Mouse (Mus musculus) liver, embryonic 14.5 days (tissue): ENCODE measurements around the gene Smarce1. TPM values are rescaled to one million over a fixed set of nuclear protein-coding genes. Genes with fewer than 3 reads are reported as not detected.

Experiments used
- ATAC-seq: fragments of 200-750 bp; cut with Nextera tagmentation; 2 replicates; pipeline ENCODE4 v1.8.0; 2017; ENCODE audit warnings: moderate number of reproducible peaks, mild to moderate bottlenecking, moderate library complexity; ENCODE audit not compliant: insufficient read depth
- DNase-seq, 3 experiments: peaks; one replicate each; pipeline ENCODE4 v3.0.0-alpha.2; 2012 to 2013; ENCODE audit warnings: low read depth in 3 of 3, low spot score in 3 of 3
- H3K27ac ChIP-seq: fragments of 300-500 bp; sonication (generic); 2 replicates; pipeline ENCODE4 v1.5.1; 2014; ENCODE audit warnings: moderate library complexity, mild to moderate bottlenecking, control low read depth, inconsistent platforms
- H3K27me3 ChIP-seq: fragments of 300-500 bp; sonication (generic); 2 replicates; pipeline ENCODE4 v1.6.1; 2014; ENCODE audit warnings: mild to moderate bottlenecking, low read length, moderate library complexity; ENCODE audit not compliant: control insufficient read depth, insufficient read depth
- H3K36me3 ChIP-seq: fragments of 300-500 bp; sonication (generic); replicated peaks from 2 replicates; pipeline ENCODE4 v1.6.1; 2014; ENCODE audit warnings: low read depth; ENCODE audit not compliant: control insufficient read depth, insufficient read depth
- H3K4me1 ChIP-seq, 2 experiments: fragments of 200-500 bp in 1 of 2; fragments of 300-500 bp in 1 of 2; sonication (generic) in 1 of 2; replicated peaks; 2 replicates each; pipeline ENCODE4 v1.6.1; 2012 to 2014; ENCODE audit warnings: antibody characterized with exemption in 1 of 2, inconsistent platforms in 1 of 2, low read length in 1 of 2; ENCODE audit not compliant: control insufficient read depth in 2 of 2, insufficient read depth in 2 of 2
- H3K4me2 ChIP-seq: fragments of 300-500 bp; sonication (generic); 2 replicates; pipeline ENCODE4 v1.6.1; 2014; ENCODE audit warnings: low read depth, mild to moderate bottlenecking, control low read depth, moderate library complexity
- H3K4me3 ChIP-seq, 2 experiments: fragments of 200-500 bp in 1 of 2; fragments of 300-500 bp in 1 of 2; sonication (generic) in 1 of 2; 2 replicates each; pipeline ENCODE4 v1.5.1; 2012 to 2014; ENCODE audit warnings: low read depth in 2 of 2, low read length in 2 of 2, mild to moderate bottlenecking in 2 of 2, control low read depth in 1 of 2, inconsistent platforms in 1 of 2, moderate library complexity in 1 of 2; ENCODE audit not compliant: insufficient read depth in 1 of 2
- H3K9ac ChIP-seq: fragments of 300-500 bp; sonication (generic); replicated peaks from 2 replicates; pipeline ENCODE4 v1.6.1; 2014; ENCODE audit warnings: mild to moderate bottlenecking, control low read depth, moderate library complexity
- H3K9me3 ChIP-seq: fragments of 300-500 bp; sonication (generic); 2 replicates; pipeline ENCODE4 v1.6.1; 2016; ENCODE audit warnings: low read length, mixed read lengths; ENCODE audit not compliant: control insufficient read depth
- CTCF ChIP-seq: IDR thresholded peaks from 2 replicates; pipeline ENCODE4 v1.5.1; 2016; ENCODE audit warnings: antibody characterized with exemption, low read depth, control low read depth
- EP300 ChIP-seq: IDR thresholded peaks from 2 replicates; pipeline ENCODE4 v1.6.1; 2016; ENCODE audit warnings: antibody characterized with exemption, low read depth
- WGBS: fragments of 180-500 bp; shearing (Covaris S2); extraction: QIAGEN DNeasy Blood & Tissue Kit; methylation state at CpG from one replicate; pipeline ENCODE4 v1.1.7; 2014; ENCODE audit not compliant: insufficient replicate concordance; 5-methylcytosine and 5-hydroxymethylcytosine counted together
- polyA plus RNA-seq, 2 experiments: library from polyadenylated mRNA; depleted of rRNA in 1 of 2; stranded (reverse) in 1 of 2; unstranded in 1 of 2; fragments of >200 nt; fragmentation: Nextera tagmentation in 1 of 2; extraction: Ambion mirVana in 1 of 2; gene quantifications; 2 replicates each; pipeline versions ENCODE4 v1.2.1 to v1.2.3; 2012 to 2014

Gene Smarce1
- polyA plus RNA-seq (2012; rRNA removed) = 21.3 and 60.1 TPM in 2 replicates
- 53.5 and 58.8 TPM in 2 replicates for polyA plus RNA-seq (2014; fragmentation: Nextera tagmentation; extraction: Ambion mirVana)

DNA sequence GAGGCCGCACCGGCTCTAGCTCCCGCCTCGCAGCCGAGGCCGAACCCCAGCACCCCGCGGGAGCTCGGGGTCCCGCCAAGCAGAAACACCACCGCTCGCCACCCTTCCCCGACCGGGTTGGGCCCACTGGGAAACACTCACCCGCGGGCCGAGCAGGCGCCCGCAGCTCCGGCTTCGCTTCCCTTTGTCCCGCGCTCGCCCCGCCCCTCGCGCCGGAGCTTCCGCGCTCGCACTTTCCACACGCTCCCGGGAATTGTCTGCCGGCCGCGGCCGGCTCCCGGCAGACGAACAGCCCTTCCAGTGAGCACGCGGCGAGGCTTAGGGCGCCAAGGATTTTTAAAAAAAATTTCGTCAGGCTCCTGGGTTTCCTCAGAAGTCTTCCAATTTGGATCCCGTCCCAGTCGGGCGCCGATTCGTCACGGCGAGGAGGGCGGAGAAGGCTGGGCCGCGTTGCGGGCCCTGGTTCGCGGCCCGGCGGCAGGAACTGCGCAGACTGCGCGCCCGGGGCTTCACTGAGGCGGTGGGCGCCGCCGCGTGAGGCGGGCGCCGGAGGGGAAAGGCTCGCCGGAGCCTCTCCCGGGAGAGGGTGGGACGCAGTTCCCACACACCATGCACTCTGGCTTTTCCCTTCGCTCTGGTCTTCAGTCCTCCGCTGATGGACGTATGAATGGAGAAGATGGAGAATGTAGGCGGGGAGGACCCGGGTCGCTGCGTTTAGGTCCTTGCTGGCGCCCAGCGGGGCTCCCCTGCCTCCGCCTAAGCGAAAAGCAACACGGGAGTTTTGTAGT, at the start of gene Smarce1:
Smarce1 (minus strand) TSS at position 757 of the 788 bp plus-strand sequence.
- H3K4me3 ChIP-seq = peak within 1 kb of the TSS; percentile 76 to 91
- peak within 1 kb of the TSS; percentile 97 for H3K9ac ChIP-seq
- ATAC-seq (peak; percentile 85), DNase-seq (peak; percentile 52 to 57 (median 56))
- H3K36me3 ChIP-seq = peaks cover 16% of the 10 kb centered on the region
- under 1% methylated on average over 86 of the region's 87 CpGs for WGBS
- TF ChIP-seq CTCF = no peak
- TF ChIP-seq EP300 = no peak
- H3K4me1 ChIP-seq = peaks cover 20 to 29% of the 10 kb centered on the region in 2 experiments
- H3K9me3 ChIP-seq = no peaks in the 10 kb centered on the region
- H3K4me2 ChIP-seq = peak within 1 kb of the TSS; percentile 86
- peak within 1 kb of the TSS; percentile 62 for H3K27ac ChIP-seq
- H3K27me3 ChIP-seq = no peaks in the 10 kb centered on the region

DNA sequence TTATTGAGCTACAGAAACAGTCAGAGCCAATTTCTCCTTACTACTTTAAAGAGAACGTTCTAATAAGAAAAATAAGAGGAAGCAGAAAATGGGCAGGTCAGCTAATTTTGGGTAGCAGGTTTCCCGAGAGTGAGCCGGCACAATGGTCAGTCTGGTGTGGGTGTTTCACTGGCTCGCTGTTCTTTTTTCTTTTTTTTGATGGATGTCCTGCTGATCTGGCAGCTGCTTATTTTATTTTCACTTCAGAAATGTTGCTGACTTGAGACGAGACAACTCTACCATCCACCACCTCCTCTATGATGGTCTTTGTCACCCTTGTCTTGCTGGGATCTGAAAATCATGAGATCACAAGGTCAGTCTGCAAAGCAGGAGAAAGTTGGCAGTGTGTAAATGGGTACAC, 49.2 kb upstream of the Smarce1 start:
- DNase-seq (no peak), ATAC-seq (no peak)
- Histone ChIP-seq H3K9ac (no peak overlapping the region), H3K27me3 (no peaks in the 10 kb centered on the region), H3K4me1 (peaks cover 0 to 3% of the 10 kb centered on the region in 2 experiments; a peak in 2 of 4 replicates), H3K9me3 (no peaks in the 10 kb centered on the region), H3K27ac (no peak overlapping the region), H3K36me3 (no peaks in the 10 kb centered on the region), H3K4me3 (no peak overlapping the region), H3K4me2 (no peak overlapping the region)
- TF ChIP-seq CTCF = no peak
- TF ChIP-seq EP300 = no peak
- 39% methylated on average over 5 of the region's 5 CpGs for WGBS

DNA sequence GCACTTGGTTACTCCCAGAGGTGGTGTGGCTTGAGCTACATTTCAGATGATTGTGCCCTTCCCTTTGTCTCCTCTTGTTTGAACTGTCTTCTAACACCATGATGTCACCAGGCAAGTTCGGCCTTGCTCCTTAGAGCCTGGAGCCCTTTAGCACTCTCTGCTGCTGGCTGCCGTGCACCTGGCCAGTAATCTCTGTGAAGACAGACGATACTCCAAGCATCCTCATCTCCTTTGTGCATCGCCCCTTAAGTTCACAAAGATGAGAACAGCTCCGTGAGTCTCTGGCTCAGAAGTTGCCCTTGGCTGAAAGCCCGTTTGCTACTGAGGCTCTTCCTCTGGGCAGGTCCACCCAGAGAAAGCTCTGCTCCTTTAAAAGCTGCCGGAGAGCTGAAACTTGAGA, 46.0 kb upstream of the Smarce1 start:
- 48% methylated on average over 7 of the region's 7 CpGs for WGBS
- ATAC-seq (no peak), DNase-seq (no peak)
- H3K4me3 ChIP-seq = no peak overlapping the region
- no peaks in the 10 kb centered on the region for H3K27me3 ChIP-seq
- TF ChIP-seq CTCF = no peak
- H3K4me2 ChIP-seq = no peak overlapping the region
- H3K4me1 ChIP-seq = peaks cover 0 to 4% of the 10 kb centered on the region in 2 experiments; a peak in 2 of 4 replicates
- H3K9me3 ChIP-seq = no peaks in the 10 kb centered on the region
- no peak overlapping the region for H3K9ac ChIP-seq
- H3K27ac ChIP-seq = no peak overlapping the region
- no peaks in the 10 kb centered on the region for H3K36me3 ChIP-seq

DNA sequence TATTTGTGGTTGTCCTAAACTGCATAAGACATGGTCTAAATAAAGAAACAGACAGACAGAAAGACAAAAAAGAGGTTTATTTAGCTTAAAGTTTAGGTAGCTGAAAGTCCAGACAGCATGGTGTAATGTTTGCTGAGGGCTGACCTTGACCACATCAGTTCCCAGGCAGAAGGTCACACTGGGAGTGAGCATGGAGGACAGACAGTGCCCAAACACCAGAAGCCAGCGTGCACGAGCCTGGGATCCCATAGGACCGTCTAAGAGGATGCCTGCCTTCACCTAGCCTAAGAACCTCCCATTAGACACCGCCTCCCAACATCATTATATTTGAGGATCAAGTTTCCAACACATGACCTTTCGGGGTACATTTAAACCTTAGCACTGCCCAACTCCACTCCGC, 44.8 kb upstream of the Smarce1 start:
- WGBS = 53% methylated on average over 6 of the region's 6 CpGs
- Histone ChIP-seq H3K4me2 (no peak overlapping the region), H3K27ac (no peak overlapping the region), H3K9ac (no peak overlapping the region), H3K27me3 (no peaks in the 10 kb centered on the region), H3K4me1 (peaks cover 0 to 4% of the 10 kb centered on the region in 2 experiments; a peak in 2 of 4 replicates), H3K36me3 (no peaks in the 10 kb centered on the region), H3K9me3 (no peaks in the 10 kb centered on the region), H3K4me3 (no peak overlapping the region)
- DNase-seq (no peak), ATAC-seq (no peak)
- TF ChIP-seq EP300 (no peak), CTCF (no peak)

DNA sequence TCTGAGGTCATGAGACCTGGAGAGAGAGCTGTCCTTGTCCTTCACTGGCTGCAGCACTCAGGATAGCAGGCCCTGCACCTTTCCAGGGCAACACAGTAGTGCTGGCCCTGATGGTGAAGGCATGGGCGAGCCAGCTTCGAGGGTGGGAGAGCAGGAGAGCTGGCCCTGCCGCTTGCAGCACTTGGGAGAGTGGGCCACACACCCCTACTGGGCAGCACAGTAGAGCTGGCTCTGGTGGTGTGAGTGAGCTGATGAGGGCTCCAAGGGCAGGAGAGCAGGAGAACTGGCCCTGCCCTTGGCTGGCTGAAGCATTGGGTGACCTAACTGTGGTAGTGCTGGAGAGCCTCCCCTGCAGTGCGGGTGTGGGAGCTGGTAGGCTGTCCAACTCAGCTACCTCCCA, 41.9 kb upstream of the Smarce1 start:
- TF ChIP-seq EP300 (no peak), CTCF (no peak)
- no peak overlapping the region for H3K27ac ChIP-seq
- no peaks in the 10 kb centered on the region for H3K36me3 ChIP-seq
- WGBS = 70% methylated on average over 4 of the region's 4 CpGs
- DNase-seq (no peak), ATAC-seq (no peak)
- no peaks in the 10 kb centered on the region for H3K9me3 ChIP-seq
- H3K4me2 ChIP-seq = no peak overlapping the region
- no peaks in the 10 kb centered on the region for H3K27me3 ChIP-seq
- peaks cover 0 to 4% of the 10 kb centered on the region in 2 experiments; a peak in 2 of 4 replicates for H3K4me1 ChIP-seq
- no peak overlapping the region for H3K9ac ChIP-seq
- no peak overlapping the region for H3K4me3 ChIP-seq
